ENCODE assay signal across 9 mouse cellular contexts in the genomic region with DNA sequence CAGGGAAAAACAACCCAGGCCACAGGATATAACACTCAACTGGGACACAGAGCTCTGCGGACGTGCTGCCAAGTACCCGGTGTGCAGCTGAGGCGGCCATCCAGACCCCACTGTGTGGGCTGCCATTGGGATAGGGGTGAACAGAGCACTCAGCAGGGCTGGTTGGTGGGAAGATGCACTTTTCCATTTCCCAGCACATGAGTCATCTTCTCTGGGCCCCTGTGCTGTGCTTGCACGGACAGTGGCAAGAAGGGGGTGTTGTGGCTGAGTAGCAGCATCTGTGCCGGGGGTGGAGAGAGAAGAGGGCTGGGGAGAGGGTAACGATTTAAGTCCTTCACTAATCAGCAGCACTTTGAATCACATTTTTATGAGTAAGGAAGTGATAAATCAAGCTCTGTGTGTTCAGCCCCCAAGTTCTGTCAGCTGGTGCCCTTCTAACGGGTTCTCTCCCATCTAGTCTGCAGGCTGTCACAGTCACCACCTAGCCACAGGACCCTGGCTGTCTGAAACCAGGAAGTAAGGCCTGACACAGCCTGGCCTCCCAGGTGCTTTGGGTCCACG.
DNase-seq lines count a peak whose midpoint lies in the region; ATAC-seq and TF ChIP-seq lines count a peak whose summit lies in the region.
"Had no signal": no experiment of that assay in that cellular context is flagged by ENCODE, and none has a peak within 500 bp of the region (broad histone marks: within the 10 kb centered on the region; RNA-seq: fewer than 3 reads in every experiment).

No protein-coding gene starts in this region.

- no peak for TF ChIP-seq EP300 in liver, postnatal 0 days (IDR thresholded peaks at IDR 0.05; ENCODE audit: low read depth)

- no peak for TF ChIP-seq POLR2A in myocyte (IDR thresholded peaks at IDR 0.05; ENCODE audit: insufficient read length, low read depth)

- DNase-seq in adrenal gland, postnatal 10 days = peak; percentile 10
- DNase-seq in adrenal gland, adult 18-20 months (ENCODE audit: low spot score in 2 of 2) = no peak
- peak; percentile 3 for DNase-seq in liver
- DNase-seq in liver, postnatal 0 days = no peak
- DNase-seq in heart, postnatal 10 days = peak; percentile 20 to 25
- no peak for DNase-seq in retina, embryonic 14.5 days (ENCODE audit: low spot score)

- peaks cover 12% of the 10 kb centered on the region for H3K36me3 ChIP-seq in liver, postnatal 0 days (replicated peaks; ENCODE audit: insufficient read depth, low read length)
- H3K36me3 ChIP-seq in myocyte (ENCODE audit: control insufficient read depth, insufficient read depth) = peaks cover 6% of the 10 kb centered on the region

- H3ac ChIP-seq in myocyte (ENCODE audit: control insufficient read depth, insufficient read length) = no peak overlapping the region

- H3K4me2 ChIP-seq in liver, postnatal 0 days (ENCODE audit: low read depth, low read length) = no peak overlapping the region
- H3K4me2 ChIP-seq in myocyte (ENCODE audit: low read depth) = peak overlapping the region; percentile 1
- H3K4me2 ChIP-seq: liver, embryonic 15.5 days had no signal

- 74% methylated on average over 9 of the region's 9 CpGs for WGBS in liver, postnatal 0 days (ENCODE audit: insufficient replicate concordance)

- no peaks in the 10 kb centered on the region for H3K9me3 ChIP-seq in liver, postnatal 0 days (ENCODE audit: low read length)
- H3K9me3 ChIP-seq: liver, embryonic 15.5 days had no signal

- H3K4me3 ChIP-seq in liver, postnatal 0 days (ENCODE audit: low read depth, low read length) = no peak overlapping the region
- no peak overlapping the region for H3K4me3 ChIP-seq in myocyte
- H3K4me3 ChIP-seq: liver, embryonic 15.5 days had no signal

- no peaks in the 10 kb centered on the region for H3K79me2 ChIP-seq in myocyte (ENCODE audit: control insufficient read depth, insufficient read depth)

- intact Hi-C loops in heart, postnatal 10 days (cut with DNase I) = no loop called here

- no peak overlapping the region for H3K9ac ChIP-seq in liver, postnatal 0 days (replicated peaks)
- H3K9ac ChIP-seq: liver, embryonic 15.5 days had no signal

- TF ChIP-seq CTCF in liver, postnatal 0 days (IDR thresholded peaks at IDR 0.05; ENCODE audit: low read depth) = no peak

- no peak overlapping the region for H3K27ac ChIP-seq in liver, postnatal 0 days (ENCODE audit: low read depth)
- H3K27ac ChIP-seq: liver, embryonic 15.5 days had no signal

- ATAC-seq in liver, postnatal 0 days = no peak
- ATAC-seq in megakaryocyte, adult 5-6 weeks (ENCODE audit: poor library complexity, severe bottlenecking) = no peak

- H3K27me3 ChIP-seq in liver, postnatal 0 days (ENCODE audit: insufficient read depth, low read length) = no peaks in the 10 kb centered on the region
- no peaks in the 10 kb centered on the region for H3K27me3 ChIP-seq in myocyte (ENCODE audit: control insufficient read depth, insufficient read depth, insufficient read length)
- H3K27me3 ChIP-seq: liver, embryonic 15.5 days had no signal

- H3K4me1 ChIP-seq in liver, postnatal 0 days (ENCODE audit: insufficient read depth) = no peaks in the 10 kb centered on the region
- H3K4me1 ChIP-seq: liver, embryonic 15.5 days had no signal

TF ChIP-seq in myocyte, 11 proteins besides CTCF, POLR2A, EP300 and RAD21:
- no peak for TF ChIP-seq USF1 (IDR thresholded peaks at IDR 0.05; ENCODE audit: low read depth)
- peak in 1 of 3 experiments; percentile 9 for TF ChIP-seq MYOD1 (IDR thresholded peaks at IDR 0.05; ENCODE audit: control insufficient read depth in 1 of 3, insufficient read length in 2 of 3, low read depth in 2 of 3)
- TF ChIP-seq TCF3 (IDR thresholded peaks at IDR 0.05; ENCODE audit: insufficient read length, low read depth) = no peak
- TF ChIP-seq REST (IDR thresholded peaks at IDR 0.05; ENCODE audit: insufficient read depth, insufficient read length) = no peak
- no peak for TF ChIP-seq MAX (IDR thresholded peaks at IDR 0.05; ENCODE audit: low read depth)
- TF ChIP-seq TCF12 (IDR thresholded peaks at IDR 0.05; ENCODE audit: insufficient read depth, poor library complexity, severe bottlenecking) = peak; percentile 26

Comparison
In these comparisons a context has a peak if more than half of its experiments do, and no peak if none do; other contexts are left out.
1. DNase-seq: peak in adrenal gland, postnatal 10 days (single experiment), liver (single experiment) and heart, postnatal 10 days (2 of 2); none in adrenal gland, adult 18-20 months (0 of 2), liver, postnatal 0 days (single experiment) and retina, embryonic 14.5 days (single experiment).